Mouse (Mus musculus) embryo, embryonic 9.5 days (tissue): ENCODE results near the gene Uhrf2.

Experiments used
- DNase-seq: peaks from one replicate; pipeline ENCODE4 v3.0.0-alpha.2; 2017; ENCODE audit errors: extremely low spot score

Gene Uhrf2

DNA sequence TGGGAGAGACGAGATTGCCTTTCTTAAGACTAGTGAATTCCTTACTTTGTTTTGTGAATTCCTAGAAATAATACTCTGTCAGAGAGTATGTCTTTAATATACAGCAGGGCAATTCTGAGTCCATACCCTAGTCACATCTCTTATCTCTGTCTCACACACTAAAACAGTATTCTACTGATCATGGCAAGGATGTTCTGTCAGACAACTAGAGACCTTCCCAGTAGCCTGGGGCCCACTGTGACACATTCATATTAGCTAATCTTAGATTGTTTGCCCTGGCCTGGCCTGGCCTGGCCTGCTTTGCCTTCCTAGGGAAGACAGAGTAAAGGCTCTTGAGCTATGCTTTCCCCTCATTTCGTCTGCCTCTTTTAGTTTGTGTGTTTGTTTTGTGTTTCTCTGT, 20.3 kb downstream of the Uhrf2 start:
- no peak for DNase-seq

DNA sequence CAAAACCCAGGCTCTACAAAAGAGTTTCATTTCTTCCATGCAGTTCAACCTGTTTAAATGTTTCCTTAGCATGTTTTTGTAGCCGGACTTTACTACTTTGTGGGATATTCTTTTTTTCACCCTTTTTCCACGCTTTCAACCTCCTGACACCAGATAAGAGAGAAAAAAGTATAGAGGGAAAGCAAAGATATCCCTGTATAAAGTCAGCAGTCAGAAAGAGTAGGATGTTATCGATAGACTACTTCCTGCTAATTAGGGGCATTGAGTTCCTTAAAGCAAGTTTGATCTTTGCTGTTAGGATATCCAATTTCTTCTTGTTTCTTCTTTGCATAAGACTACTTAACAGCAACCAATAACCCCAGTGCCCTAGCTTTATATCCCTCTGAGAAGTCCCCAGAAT, 21.2 kb downstream of the Uhrf2 start:
- DNase-seq = no peak

DNA sequence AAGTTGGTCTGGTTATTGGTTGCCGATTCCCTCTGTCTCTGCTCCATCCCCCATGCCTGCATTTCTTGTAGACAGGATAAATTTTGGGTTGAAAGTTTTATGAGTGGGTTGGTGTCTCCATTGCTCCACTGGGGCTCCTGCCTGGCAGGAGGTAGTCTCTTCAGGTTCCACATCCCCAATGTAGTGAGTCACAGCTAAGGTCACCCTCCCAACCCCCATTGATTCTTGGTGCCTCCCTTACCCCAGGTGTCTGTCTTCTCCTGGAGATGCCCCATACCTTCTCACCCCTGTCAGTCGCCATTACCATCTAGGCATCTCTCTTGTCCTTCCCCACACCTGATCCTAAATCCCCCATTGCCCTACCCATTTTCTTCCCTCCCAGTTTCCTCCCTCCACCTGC, 23.9 kb downstream of the Uhrf2 start:
- DNase-seq = no peak

DNA sequence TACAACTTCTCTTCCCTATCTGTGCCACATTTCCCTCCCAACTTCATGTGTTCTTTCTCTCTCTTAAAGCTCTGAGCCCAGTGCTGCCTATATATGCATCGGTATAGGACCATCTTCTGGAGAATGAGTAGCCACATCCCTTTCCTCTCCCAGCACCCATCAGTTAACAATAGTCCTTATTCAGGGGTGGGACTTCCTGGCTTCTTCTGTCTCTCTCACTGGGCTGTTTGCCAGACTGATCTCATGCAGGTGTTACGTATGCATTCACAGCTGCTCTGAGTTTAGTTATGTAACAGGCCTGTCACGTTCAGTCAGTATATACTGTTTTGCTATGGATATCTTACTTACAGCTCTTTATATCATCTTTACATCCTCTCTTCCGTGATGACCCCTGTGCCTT, 35.5 kb downstream of the Uhrf2 start:
- no peak for DNase-seq

DNA sequence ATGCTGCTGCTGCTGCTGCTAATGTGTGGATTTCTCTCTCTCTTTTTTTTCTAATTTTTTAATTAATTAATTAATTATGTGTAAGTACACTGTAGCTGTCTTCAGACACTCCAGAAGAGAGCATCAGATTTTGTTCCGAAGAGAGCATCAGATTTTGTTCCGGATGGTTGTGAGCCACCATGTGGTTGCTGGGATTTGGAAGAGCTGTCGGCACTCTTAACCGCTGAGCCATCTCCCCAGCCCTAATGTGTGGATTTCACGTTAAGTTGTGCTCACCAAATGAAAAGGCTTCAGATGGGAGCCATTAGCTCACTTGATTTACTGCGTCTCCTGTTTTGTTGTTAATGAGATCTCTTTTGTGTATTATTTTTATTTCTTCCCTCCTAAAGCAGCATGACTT, 59.9 kb downstream of the Uhrf2 start:
- DNase-seq = no peak

DNA sequence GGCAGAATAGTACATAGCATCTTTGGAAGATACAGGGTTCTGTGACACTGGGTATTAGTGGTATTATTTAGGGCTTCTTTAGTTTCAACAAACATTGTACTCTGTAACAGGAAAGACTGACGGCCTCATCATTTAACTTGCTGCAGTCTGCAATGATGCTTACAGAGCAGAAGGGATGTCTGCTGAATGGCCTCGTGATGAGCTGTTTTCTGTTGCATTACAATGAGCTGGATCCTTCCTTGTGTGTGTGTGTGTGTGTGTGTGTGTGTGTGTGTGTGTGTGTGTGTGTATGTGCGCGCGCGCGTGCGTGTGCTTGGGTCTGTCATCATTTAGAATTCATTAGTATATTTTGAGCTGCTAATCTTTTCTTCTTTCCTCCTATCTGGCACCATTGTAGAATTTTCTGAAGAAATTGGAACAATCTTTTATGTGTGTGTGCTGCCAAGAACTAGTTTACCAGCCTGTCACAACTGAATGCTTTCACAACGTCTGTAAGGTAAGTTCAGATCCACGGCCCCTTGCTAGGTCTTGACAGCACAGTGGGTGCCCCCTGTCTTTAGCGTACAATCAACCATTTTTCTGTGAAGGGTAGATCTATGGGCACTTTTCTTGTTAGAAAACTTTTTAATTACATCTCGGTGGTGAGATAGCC, 61.5 kb downstream of the Uhrf2 start:
- DNase-seq = no peak

DNA sequence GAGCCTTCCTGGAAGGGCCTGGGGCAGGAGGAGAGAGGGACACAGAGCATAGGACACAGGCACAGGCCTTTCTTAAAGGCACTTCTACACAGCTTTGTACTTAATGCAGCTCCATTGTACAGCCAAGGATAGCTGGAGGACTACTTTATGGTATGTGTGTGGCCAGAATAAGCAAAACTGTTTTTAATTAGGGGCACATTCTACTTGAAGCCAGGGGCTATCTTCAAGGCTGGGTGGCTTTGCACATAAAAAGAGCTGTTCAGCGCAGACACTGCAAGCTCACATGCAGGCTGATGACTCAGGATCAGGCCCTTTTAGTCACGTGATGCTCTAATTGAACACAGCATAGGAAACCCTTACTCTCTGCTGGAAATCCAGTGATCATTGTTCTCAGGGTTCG, 65.9 kb downstream of the Uhrf2 start:
- DNase-seq = no peak

DNA sequence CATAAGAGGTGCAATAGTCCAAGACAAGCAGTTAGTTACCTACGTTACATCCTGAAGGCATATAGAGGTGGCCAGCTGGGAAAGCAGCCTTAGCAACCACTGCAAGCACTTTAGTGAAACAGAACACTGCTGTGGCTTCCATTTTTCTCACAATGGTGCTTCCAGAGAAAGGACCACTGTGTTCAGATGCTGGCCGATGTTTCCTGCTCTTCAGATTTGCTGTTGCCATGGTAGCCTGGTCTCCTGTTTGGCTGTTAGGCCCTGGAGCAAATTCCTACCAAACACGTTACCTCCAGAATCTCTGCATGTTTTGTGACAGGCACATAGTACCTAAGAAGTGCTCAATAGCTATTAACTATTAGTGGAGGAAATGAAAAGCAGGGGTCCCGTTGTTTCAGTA, 66.7 kb downstream of the Uhrf2 start:
- DNase-seq = no peak

DNA sequence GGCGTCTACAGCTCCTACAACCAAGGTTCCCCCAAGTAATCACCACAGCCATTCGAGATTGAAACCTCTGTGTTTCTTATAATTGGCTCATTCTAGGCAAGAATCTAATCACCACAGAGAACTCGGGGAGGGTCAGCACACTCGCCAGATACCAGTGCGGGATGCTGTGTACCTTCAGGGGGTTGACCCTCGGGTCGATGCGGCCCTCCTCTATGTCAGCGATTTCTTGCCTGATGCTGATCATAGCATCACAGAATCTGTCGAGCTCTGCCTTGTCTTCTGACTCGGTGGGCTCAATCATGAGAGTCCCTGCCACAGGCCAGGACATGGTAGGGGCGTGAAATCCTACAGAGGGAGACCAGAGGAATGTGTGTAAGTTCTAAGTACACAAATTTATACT, 70.3 kb downstream of the Uhrf2 start:
- DNase-seq = no peak

DNA sequence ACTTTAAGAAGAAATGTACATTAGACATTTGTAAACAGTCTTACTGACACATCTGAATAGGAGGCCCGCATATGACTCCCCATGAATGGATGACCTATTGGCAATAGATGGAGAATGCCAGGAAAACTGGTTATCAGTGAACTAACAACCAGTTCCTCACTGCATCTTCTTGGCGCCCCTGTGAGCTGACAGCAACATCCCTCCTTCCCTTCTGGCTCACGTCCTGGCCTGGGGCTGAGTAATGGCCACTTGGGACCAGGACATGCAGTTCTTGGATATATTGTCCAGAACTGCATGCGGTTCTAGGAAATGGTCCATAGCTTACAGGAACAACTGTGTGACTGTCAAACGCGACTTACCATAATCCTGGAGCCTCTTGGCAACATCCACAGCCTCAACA, 72.3 kb downstream of the Uhrf2 start:
- no peak for DNase-seq

DNA sequence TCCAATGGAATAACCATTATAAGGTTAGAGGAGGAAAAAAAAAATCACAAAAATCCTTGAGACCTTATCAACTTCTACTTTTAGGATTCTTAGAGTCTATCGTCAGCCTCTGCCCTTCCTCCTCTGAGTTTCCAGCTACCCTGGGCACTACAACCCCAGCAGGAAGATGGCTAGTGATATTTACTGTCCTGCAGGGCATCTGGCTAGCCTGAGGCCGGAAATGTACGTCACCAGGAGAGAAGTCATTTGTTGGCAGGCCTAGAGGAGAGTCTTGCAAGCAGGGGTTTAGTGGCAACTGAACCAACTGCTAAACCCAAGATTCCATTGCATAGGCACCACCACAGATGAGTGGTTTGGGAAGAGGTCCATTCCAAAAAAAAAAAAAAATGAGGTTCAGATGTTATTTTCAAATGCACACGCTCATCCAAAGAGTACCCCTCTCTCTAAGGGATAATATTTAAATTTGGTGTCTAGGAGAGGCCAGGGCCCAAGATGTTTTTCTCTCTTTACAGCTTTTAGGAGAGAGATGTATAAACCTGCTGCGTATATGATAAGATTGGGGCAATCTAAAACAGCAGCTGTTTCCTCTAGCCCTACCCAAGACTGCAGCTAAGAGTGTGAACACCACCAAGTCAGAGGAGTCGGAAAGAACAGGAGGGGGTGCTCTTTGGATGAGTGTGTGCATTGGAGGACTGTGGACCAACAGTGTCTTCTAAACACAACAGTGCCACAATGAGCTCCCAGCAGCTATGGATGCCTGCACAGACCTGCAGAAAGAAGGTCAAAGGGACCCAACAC, 74.9 kb downstream of the Uhrf2 start:
- no peak for DNase-seq

DNA sequence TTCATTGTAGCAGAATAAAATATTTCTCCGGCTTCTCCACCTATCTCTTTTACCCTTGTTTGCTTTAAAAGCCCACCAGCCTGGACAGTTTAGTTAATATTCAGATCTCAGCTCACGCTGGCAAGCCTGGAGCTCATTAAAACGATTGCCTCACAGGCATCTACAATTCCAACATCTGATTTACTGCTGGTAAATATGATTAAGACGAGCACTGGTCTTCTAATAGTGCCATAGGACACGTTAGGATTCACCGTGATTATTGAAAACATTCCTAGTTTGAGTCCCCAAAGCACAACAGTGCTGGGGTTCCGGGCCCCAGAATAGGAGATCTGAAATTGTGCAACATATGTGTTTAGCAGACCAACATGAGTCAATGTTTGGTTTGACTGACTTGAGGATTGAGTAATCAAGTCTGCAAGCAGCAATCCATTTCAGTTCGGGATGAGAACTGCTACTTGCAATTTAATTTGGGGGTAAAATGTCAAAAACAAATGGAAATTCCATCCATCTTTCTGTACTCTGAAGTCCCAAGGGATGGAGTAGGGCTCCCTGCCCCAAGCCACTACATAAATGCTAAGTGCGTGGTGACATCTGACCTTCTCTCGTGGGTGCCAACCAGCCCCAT, 77.0 kb downstream of the Uhrf2 start:
- DNase-seq = no peak

DNA sequence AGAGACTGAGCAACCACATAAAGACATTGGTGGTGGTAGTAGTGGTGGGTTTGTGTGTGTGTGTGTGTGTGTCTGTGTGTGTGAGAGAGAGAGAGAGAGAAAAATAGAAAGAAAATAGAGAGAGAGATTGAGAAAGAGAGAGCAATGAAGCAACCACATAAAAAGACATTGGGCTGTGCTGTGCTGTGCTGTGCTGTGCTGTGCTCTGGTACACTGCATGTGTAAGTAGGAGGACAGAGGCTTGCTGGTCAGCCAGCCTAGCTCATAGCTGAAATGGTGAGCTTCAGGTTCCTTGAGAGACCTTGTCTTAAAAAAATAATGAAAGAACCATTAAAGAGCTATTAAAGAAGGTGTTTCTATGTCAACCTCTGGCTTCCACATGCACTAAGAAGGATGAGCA, 78.3 kb downstream of the Uhrf2 start:
- DNase-seq = no peak

DNA sequence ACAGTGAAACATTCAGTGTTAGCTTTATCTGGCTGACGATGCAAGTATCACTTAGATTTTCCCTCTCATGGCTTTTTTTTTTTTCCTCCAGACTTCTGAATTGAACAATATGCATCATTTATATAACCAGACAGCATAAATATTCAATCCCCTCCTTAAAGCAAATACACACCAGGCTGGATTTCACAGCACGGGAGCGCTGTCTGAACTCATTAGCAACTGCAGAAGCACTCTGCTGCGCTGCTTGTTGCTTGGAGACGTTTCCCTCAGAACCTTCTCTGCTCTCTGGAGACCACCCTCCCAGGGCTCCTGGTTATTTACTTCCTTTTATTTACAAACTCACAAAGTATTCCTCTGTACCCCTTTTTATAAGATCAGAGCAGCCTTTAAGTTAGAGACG, 78.8 kb downstream of the Uhrf2 start:
- DNase-seq = no peak

DNA sequence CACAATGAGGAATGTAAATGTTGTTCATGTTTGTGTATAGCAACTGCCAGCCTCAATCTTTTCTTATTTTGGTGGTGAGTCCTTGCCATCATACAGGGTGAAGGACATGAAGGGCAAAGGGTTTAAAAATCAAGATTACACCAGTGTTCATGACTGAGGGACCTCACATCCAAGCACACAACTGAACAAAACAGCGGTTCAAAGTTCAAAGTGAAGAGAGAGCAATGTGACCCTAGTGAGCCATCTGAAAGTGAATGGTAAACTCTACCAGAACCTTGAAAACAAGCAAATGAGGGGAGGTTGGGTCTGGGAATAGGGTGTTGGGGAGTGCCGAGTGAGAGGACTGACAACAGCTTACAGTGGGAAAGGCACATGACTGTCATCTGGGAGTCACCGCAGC, 81.1 kb downstream of the Uhrf2 start:
- no peak for DNase-seq

DNA sequence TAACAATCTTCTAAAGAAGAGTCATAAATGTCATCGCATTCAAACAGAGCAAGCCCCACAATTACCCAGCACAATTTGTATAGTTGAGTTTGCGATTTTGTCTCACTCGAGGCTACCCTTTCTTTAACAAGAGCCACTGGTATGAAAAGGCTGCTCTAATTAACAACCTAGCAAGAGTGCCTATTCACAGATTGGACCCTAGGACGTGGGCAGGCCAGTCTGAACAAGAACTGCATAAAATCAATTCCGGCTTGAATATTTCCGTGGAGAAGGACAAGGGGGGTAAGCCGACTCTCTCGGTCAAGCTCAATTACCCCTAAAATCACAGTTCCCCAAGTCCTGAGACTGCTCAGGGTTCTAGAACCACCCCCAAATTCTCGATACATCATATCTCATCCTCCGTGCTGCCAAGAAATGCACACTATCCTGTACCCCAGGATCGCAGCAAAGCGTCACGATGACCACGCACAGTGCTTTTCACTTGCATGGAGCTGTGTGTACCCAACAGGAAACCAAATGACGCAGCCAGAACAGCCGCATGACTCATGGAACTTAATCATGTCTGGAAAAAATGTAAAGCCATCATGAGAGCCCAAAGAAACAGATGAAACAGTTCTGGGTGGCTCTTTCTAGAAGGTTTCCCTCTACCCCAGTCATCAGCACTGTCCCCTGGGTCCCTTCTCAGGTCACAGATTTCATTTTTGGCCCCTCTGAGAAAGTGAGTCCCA, 82.8 kb downstream of the Uhrf2 start:
- no peak for DNase-seq

DNA sequence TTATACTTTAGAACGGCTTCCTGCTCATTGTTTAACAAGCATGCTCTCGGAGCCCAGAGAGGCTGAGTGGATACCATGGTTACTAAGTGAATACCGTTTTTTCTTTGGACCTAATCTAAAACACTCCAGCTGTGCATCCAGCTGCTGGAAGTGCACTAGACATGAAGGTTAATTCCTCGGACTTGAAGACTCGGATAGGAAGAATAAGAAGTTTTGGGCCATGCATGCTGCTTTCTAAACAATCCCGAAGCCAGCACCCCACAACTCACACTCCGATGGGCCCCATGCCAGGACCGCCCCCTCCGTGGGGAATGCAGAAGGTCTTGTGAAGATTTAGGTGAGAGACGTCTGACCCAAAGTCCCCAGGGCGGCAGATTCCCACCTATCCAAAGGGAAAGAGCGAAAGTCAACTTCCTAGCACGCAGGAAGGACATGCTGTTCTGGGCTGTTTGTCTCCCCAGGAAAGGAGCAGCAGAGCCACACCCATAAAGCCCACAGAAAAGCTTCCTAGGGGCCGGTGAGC, 84.7 kb downstream of the Uhrf2 start:
- DNase-seq = no peak

DNA sequence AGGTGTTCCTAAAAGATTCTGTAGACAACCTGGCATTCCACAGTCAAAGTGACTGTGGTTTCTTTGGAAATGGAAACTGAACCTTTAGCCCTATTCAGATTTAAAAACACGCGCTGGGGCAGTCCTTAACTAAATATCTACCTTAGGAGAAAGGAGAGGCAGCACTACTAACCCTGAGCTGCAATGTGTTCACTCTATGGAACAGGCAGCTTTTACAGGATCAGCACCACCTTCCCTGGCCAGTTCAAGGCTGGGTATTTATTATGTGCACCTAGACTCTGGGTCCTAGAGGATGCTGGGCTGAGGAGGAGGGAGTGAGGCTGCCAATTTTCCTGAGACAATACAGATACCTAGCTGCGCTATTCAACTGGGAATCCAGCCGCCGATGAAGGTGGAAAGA, 85.3 kb downstream of the Uhrf2 start:
- DNase-seq = no peak

DNA sequence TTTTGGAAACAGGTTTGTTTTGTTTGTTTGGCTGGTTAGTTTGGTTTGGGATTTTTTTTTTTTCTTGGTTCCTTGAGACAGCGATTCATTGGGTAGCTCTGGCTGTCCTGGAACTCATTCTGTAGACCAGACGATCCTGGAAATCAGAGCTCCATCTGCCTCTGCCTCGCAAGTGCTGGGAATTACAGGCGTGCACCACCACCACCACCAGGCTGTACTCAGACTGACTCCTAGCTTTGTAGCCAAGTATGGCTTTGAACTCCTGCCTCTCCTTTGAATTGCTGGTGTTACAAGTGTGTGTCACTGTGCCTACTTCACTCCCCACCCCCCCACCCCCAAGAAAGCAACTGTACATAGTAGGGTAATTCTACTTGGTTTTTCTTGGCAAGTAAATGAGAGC, 86.9 kb downstream of the Uhrf2 start:
- DNase-seq = no peak

DNA sequence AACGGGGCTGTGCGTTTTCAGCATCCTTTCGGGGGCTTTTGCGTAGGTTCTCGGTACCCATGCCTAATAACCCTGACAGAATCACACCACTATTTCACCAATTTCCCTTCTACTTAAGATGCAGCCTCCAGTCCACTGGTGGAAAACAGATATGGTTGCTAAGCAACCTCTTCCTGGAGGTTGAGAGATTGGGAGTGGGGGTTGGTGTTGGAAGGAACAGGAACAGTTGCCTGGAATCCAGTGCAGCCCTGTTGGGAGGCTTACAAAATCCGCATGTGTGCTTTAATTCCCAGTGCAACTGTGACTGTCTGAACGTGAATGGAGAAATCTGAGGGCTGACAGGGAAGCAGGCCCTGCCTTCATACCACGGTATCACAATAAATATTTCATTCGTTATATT, 87.5 kb downstream of the Uhrf2 start:
- no peak for DNase-seq

DNA sequence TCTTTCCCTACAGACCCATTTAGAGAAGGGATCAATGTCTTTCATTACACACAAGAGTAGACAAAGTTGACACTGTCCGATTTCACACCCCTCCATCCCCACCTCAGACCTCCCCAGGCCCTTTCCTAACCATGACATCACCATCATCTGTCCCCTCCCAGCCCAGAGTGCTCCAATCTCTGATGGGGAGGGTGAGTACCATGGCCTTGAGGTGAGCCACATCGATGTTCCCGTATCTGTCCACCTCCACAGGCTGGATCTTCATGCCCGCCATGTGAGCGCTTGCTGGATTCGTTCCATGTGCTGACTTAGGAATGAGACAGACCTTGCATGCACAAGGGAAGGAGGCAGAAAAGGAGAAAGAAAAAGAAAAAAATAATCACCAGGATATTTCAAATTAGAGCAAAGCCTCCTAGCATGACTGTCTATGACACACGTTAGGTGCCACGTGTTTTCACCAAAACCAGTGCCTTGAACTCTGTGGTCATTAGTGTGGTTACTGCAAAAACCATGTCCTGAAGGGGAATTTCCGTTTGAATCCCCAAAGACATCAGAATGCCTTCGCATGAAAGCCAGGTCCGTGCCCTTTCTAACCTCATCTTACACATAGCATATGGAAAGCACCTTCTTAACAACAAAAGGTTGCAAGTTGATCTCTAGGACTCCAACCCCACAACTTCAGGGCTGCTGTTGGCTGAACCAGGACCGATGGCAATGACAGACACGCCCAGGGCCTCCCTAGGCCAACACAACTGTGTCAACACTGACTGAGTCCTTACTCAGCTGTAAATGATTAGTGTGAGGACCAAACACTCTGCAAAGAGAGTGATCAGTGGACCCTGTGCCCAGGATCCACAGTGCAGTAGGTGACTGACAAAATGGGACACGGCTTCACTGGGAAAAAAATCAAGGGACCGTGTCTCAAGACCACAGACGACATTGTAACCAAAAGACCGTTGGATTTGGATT, 88.3 kb downstream of the Uhrf2 start:
- DNase-seq = no peak
